Mouse (Mus musculus) liver, adult 2 months (tissue): Measurements from ENCODE around the gene Klhl22.

Experiments
- CTCF ChIP-seq: fragments of 200-500 bp; IDR thresholded peaks from 2 replicates; pipeline ENCODE4 v1.5.1; 2011; ENCODE audit warnings: low read depth, low read length, control low read depth
- POLR2A ChIP-seq: fragments of 200-500 bp; IDR thresholded peaks from 2 replicates; pipeline ENCODE4 v1.6.1; 2011; ENCODE audit warnings: low read length, control low read depth; ENCODE audit not compliant: insufficient read depth; ENCODE audit errors: extremely low read depth

DNA sequence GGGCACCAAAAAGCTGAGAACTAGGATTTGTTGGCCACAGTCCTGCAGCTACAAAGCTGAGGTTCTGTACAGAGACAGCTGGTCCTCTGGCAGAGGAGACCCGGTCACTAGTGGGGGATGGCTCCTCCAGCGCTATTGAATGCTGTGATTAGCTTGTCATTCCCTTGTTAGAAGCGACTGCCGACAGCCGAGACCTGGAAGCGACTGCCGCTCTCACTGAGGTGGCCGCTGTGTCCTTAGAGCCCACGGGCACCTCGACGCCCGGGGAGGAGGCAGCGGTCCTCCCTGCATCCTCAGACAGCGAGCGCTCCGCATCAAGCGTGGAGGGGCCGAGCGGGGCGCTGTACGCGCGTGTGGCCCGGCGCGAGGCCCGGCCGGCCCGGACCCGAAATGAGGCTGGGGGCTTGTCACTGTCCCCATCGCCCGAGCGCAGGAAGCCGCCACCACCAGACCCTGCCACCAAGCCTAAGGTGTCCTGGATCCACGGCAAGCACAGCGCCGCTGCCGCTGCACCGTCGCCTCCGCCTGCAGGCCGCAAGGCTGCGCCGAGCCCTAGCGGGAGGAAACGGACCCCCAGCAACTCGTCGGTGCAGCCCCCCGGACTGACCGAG is 47.3 kb downstream of the Klhl22 start:
- no peak for TF ChIP-seq CTCF
- no peak for TF ChIP-seq POLR2A
